Mouse (Mus musculus) heart, embryonic 16.5 days (tissue): Measurements from ENCODE around the gene Csrp1. TPM values are rescaled to one million over a fixed set of nuclear protein-coding genes. Genes with fewer than 3 reads are reported as not detected.
A peak's percentile ranks its signal among the peaks of the same experiment; 100 is the strongest.

Experiments used
- ATAC-seq: fragments of 200-750 bp; cut with Nextera tagmentation; replicated peaks from 2 replicates; pipeline ENCODE4 v1.8.0; 2017; ENCODE audit warnings: moderate number of reproducible peaks; ENCODE audit not compliant: insufficient read depth, low FRiP score; ENCODE audit errors: extremely low read depth
- H3K27ac ChIP-seq: fragments of 300-500 bp; sonication (generic); 2 replicates; pipeline ENCODE4 v1.5.1; 2014; ENCODE audit warnings: mild to moderate bottlenecking, low read length, control low read depth, moderate library complexity
- H3K27me3 ChIP-seq: fragments of 300-500 bp; sonication (generic); 2 replicates; pipeline ENCODE4 v1.6.1; 2014; ENCODE audit warnings: low read length, mixed read lengths; ENCODE audit not compliant: control insufficient read depth, insufficient read depth
- H3K36me3 ChIP-seq: fragments of 300-500 bp; sonication (generic); 2 replicates; pipeline ENCODE4 v1.6.1; 2014; ENCODE audit not compliant: control insufficient read depth, insufficient read depth
- H3K4me1 ChIP-seq: fragments of 300-500 bp; sonication (generic); 2 replicates; pipeline ENCODE4 v1.6.1; 2014; ENCODE audit warnings: low read length, mixed read lengths; ENCODE audit not compliant: control insufficient read depth, insufficient read depth
- H3K4me2 ChIP-seq: fragments of 300-500 bp; sonication (generic); 2 replicates; pipeline ENCODE4 v1.6.1; 2014; ENCODE audit warnings: low read depth, mild to moderate bottlenecking, control low read depth, low read length
- H3K4me3 ChIP-seq: fragments of 300-500 bp; sonication (generic); 2 replicates; pipeline ENCODE4 v1.5.1; 2014; ENCODE audit warnings: mild to moderate bottlenecking, control low read depth, low read length
- H3K9ac ChIP-seq: fragments of 300-500 bp; sonication (generic); 2 replicates; pipeline ENCODE4 v1.6.1; 2014; ENCODE audit warnings: low read length, control low read depth
- H3K9me3 ChIP-seq: fragments of 300-500 bp; sonication (generic); replicated peaks from 2 replicates; pipeline ENCODE4 v1.6.1; 2016; ENCODE audit warnings: low read length; ENCODE audit not compliant: control insufficient read depth
- WGBS: fragments of 180-500 bp; shearing (Covaris S2); extraction: QIAGEN DNeasy Blood & Tissue Kit; methylation state at CpG from one replicate; pipeline ENCODE4 v1.1.7; 2014; 5-methylcytosine and 5-hydroxymethylcytosine counted together
- polyA plus RNA-seq: library from polyadenylated mRNA; unstranded; fragments of >200 nt; fragmentation: Nextera tagmentation; extraction: Ambion mirVana; gene quantifications from 2 replicates; pipeline ENCODE4 v1.2.1, GENCODE M21; 2015

The Csrp1 gene
- polyA plus RNA-seq, 1 experiment from 2014 or later = 160 TPM

DNA sequence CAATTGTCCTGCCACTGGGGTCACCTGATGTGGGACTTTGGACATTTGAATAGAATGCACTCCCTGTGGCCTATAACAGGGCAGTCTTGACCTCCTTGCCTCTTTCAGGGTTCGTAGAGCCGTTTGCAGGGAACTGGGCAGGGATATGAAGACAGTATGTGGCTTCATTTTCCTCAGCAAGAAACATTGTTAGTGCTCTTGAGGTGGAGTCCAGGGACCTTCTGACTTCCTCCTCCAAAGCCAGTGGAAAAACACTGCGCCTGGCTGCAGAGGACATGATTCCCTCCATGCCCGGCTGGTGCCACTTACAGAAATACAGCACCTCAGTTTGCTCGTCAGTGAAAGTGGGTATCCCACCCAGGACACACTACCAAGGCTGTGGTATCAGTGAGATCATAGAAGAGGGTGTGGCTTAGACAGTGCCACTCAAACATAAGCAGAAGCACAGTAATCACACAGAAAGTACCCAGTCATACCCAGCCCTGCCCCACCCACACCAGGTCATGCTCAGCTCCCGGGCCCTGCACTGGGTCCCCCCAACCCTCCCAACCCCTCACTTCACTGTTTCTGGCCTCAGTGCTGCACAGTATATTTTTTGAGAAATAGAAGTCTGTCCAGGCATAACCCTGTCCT lies 29.0 kb upstream of the Csrp1 start:
- 62% methylated on average over 6 of the region's 6 CpGs for WGBS
- Histone ChIP-seq H3K4me1 (peaks cover 31% of the 10 kb centered on the region), H3K27ac (peak overlapping the region; percentile 54; the same call in 1 of the 2 replicates)

DNA sequence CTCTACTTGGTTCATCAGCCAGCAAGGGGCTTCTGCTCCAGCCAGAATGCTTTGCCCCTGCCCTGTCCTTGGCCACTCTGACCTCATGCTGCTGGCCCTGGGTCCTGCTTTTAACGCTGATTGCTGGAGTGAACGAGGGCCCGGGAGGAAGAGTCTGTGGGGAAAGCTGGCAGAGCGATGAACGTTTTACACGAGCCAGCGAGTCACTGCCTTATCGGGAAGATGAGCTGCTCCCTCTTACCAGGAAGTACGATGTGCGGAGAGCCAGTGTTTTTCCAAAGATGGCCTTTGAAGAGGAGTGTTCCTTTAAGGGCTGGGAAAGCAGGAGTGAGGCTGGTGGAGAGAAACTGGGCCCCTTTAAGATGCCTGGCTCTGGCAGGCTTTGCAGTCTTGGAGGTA lies 28.4 kb upstream of the Csrp1 start:
- Histone ChIP-seq H3K9me3 (no peaks in the 10 kb centered on the region), H3K27me3 (no peaks in the 10 kb centered on the region), H3K4me2 (peak overlapping the region; percentile 20; the same call in 1 of the 2 replicates), H3K9ac (peak overlapping the region; percentile 43), H3K36me3 (no peaks in the 10 kb centered on the region), H3K4me3 (no peak overlapping the region), H3K4me1 (peaks cover 26% of the 10 kb centered on the region), H3K27ac (peak overlapping the region; percentile 54; the same call in 1 of the 2 replicates)
- no peak for ATAC-seq
- 16% methylated on average over 10 of the region's 10 CpGs for WGBS

More for the DNA sequence above, 29.0 kb upstream of the Csrp1 start:
- Histone ChIP-seq H3K36me3 (no peaks in the 10 kb centered on the region), H3K9me3 (no peaks in the 10 kb centered on the region), H3K9ac (no peak overlapping the region; the same call in 1 of the 2 replicates), H3K4me2 (no peak overlapping the region), H3K27me3 (no peaks in the 10 kb centered on the region), H3K4me3 (no peak overlapping the region)
- no peak for ATAC-seq

DNA sequence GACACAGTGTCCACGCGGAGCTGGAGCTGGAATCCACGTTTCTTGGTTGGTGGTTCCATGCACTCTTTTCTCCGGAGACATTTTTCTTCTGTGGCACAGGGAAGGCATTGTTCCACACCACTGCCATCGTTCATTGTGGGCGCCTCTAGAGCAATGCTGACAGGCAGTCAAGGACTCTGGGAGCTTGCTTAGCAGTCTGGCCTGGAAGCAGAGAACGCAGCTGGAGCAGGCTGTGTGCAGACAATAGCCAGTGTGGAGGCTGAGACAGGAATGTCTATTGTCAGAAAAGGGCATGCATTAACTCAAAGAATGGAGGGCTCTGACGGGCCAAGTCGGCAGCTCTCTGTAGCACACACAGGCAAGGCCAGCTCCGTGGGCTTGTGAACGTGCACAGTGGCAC lies 25.7 kb upstream of the Csrp1 start:
- H3K4me3 ChIP-seq = no peak overlapping the region
- no peaks in the 10 kb centered on the region for H3K36me3 ChIP-seq
- H3K27ac ChIP-seq = no peak overlapping the region
- H3K9ac ChIP-seq = no peak overlapping the region
- H3K9me3 ChIP-seq = no peaks in the 10 kb centered on the region
- H3K4me1 ChIP-seq = peaks cover 21% of the 10 kb centered on the region
- H3K4me2 ChIP-seq = no peak overlapping the region
- ATAC-seq = no peak
- H3K27me3 ChIP-seq = no peaks in the 10 kb centered on the region
- WGBS = 58% methylated on average over 11 of the region's 11 CpGs

DNA sequence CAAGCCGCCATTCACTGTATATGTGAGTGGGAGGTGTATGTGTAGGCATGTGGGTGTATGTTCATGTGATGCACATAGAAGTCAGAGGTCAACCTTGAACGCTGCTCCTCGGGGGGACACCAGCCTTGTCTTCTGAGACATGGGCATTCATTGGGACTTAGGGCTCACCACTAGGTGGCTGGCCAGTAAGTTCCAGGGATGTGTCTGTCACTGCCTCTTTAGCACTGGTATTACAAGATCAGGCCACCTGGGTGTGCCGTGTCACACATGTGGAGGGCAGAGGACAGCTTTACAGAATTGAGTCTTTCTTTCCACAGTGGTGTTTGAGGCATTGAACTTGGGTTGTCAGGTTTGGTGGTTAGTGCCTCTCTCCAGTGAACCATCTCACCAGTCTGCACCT lies 22.4 kb upstream of the Csrp1 start:
- 75% methylated on average over 4 of the region's 4 CpGs for WGBS
- ATAC-seq = no peak
- Histone ChIP-seq H3K4me2 (no peak overlapping the region), H3K36me3 (no peaks in the 10 kb centered on the region), H3K27me3 (no peaks in the 10 kb centered on the region), H3K9ac (no peak overlapping the region), H3K27ac (no peak overlapping the region), H3K4me1 (peaks cover 18% of the 10 kb centered on the region), H3K9me3 (no peaks in the 10 kb centered on the region), H3K4me3 (no peak overlapping the region)

DNA sequence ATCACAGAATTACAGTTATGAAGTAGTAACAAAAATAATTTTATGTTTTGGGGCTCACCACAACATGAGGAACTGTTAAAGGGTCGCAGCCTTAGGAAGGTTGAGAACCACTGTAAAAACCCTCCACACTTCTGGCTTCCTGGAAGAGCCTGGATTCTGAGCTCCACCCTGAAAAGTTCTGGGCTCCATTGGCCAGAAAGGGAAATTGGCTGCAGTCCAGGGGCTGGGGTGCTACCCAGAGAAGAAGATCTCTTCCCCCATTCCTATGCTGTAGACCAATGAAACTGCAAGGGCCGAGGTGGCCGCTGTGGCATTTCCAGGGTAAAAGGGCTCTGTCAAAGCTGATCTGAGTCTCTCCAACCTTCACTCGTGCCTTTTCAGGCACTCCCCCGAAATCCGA lies 21.8 kb upstream of the Csrp1 start:
- Histone ChIP-seq H3K4me3 (no peak overlapping the region), H3K27ac (0 out of 2 replicates have a peak overlapping the region, but pooled peaks have one; percentile 9), H3K27me3 (no peaks in the 10 kb centered on the region), H3K36me3 (no peaks in the 10 kb centered on the region), H3K4me2 (no peak overlapping the region), H3K9me3 (no peaks in the 10 kb centered on the region), H3K4me1 (peaks cover 18% of the 10 kb centered on the region), H3K9ac (no peak overlapping the region)
- 32% methylated on average over 6 of the region's 6 CpGs for WGBS
- ATAC-seq = no peak

DNA sequence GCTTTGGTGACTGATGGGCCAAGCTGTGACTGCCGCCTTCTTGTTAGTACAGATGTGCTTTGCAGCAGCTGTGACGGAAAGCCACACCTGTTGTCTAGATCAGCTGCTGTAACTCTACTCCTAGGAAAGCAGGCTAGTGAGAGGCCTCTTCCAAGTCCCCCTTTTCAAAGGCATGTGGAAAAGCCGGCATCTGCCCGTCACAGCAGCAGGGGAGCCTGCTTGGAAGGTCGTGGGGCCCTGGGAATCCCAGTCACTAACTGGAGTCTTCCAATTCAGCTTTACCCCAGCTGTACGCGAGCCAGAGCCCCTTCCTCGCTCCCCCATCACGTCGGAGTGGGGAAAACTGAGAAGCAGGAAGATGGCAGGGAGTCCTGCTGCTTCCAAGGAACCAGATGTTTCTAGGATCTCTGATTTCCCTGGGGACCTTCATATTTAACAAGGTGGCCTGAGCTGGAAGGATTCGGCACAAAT lies 21.4 kb upstream of the Csrp1 start:
- Histone ChIP-seq H3K4me3 (peak overlapping the region; percentile 44; the same call in 1 of the 2 replicates), H3K4me1 (peaks cover 18% of the 10 kb centered on the region), H3K9me3 (no peaks in the 10 kb centered on the region), H3K36me3 (no peaks in the 10 kb centered on the region), H3K9ac (peak overlapping the region; percentile 2; the same call in 1 of the 2 replicates), H3K27me3 (no peaks in the 10 kb centered on the region), H3K27ac (peak overlapping the region; percentile 9; the same call in 1 of the 2 replicates), H3K4me2 (peak overlapping the region; percentile 73)
- 0 out of 2 replicates have a peak, but pooled peaks have one; percentile 11 for ATAC-seq
- 22% methylated on average over 11 of the region's 11 CpGs for WGBS

DNA sequence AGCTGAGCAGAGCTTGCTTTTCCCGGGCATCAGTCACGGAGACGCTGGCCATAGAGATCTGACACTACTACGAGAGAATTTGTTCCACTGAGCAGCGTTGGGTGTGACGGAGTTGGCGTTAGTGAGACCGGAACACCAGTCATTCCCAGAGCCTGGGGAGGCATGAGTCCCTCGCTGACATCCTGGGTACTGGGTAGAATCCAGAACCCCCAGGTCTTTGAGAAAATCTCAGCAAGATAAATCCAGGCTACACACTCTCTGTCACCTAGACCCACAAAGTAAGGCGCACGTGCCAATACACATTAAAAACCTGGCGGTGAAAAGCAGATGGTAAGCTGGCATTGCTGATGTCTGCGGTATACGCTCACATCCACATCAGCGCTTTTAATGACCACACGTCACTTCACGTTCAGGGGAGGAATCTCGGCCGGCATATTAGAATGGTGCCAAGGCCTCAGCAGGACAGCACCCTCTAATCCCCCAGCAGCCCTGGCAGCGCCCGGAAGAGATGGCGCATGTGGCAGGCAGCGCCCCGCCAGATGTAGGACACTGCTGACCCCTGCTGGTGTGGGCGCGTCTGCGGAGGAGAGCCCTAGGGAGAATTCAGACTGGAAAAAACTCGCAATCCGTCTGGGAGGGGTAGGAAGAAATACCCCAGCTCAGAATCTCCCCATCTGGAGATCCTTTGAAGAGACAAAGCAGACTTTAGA lies 20.7 kb upstream of the Csrp1 start:
- Histone ChIP-seq H3K27me3 (no peaks in the 10 kb centered on the region), H3K4me1 (peaks cover 18% of the 10 kb centered on the region), H3K9ac (peak overlapping the region; percentile 62), H3K4me2 (peak overlapping the region; percentile 73), H3K36me3 (no peaks in the 10 kb centered on the region), H3K9me3 (no peaks in the 10 kb centered on the region), H3K4me3 (peak overlapping the region; percentile 44), H3K27ac (peak overlapping the region; percentile 46; the same call in 1 of the 2 replicates)
- ATAC-seq = peak; percentile 58
- WGBS = 4% methylated on average over 29 of the region's 29 CpGs

DNA sequence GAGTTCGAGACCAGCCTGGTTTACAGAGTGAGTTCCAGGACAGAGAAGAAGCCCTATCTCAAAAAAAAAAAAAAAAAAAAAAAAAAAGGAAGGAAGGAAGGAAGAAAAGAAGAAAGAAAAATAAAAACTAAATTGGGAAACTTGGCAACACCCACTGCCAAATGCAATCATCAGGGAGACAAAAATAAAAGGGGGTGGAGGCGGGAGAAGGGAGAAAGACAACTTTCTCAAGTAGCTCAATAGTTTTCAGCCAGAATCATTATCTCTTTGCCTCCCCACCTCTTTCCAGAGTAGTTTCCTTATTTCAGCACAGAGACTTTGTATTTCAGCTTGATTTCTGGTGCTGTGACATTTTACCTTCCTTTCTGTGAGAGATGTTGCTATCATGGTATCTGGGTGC lies 20.0 kb upstream of the Csrp1 start:
- Histone ChIP-seq H3K27me3 (no peaks in the 10 kb centered on the region), H3K4me1 (peaks cover 18% of the 10 kb centered on the region), H3K9ac (peak overlapping the region; percentile 62), H3K4me2 (peak overlapping the region; percentile 73), H3K4me3 (no peak overlapping the region; the same call in 1 of the 2 replicates), H3K27ac (no peak overlapping the region), H3K9me3 (no peaks in the 10 kb centered on the region), H3K36me3 (no peaks in the 10 kb centered on the region)
- whole genome bisulfite sequencing = 31% methylated on average over 2 of the region's 2 CpGs
- ATAC-seq = no peak

DNA sequence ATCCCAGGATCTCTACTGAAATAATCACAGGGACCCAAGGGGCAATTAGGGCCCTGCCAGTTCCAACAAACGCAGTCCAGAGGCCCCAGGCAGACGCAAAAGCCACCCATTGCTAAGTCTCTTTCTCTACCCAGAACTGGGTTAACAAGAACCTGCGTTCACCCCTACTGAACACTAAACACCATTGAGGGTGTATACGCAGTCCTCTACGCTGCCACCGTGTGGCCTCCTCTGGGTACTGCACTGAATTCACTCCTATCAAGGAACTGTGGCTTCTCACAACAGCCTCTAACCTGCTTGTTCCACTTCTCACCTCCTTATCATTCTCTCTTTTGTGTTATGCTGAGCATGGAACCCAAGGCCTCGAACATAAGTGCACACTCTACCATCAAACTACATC lies 19.3 kb upstream of the Csrp1 start:
- H3K4me2 ChIP-seq = no peak overlapping the region
- peaks cover 18% of the 10 kb centered on the region for H3K4me1 ChIP-seq
- H3K9ac ChIP-seq = no peak overlapping the region
- WGBS = 2% methylated on average over 7 of the region's 7 CpGs
- peak; percentile 37; the same call in 1 of the 2 replicates for ATAC-seq
- H3K4me3 ChIP-seq = no peak overlapping the region
- H3K36me3 ChIP-seq = no peaks in the 10 kb centered on the region
- no peaks in the 10 kb centered on the region for H3K9me3 ChIP-seq
- no peak overlapping the region for H3K27ac ChIP-seq
- no peaks in the 10 kb centered on the region for H3K27me3 ChIP-seq
